Comparison of ENCODE assay signal across 7 mouse cellular contexts in the genomic region with DNA sequence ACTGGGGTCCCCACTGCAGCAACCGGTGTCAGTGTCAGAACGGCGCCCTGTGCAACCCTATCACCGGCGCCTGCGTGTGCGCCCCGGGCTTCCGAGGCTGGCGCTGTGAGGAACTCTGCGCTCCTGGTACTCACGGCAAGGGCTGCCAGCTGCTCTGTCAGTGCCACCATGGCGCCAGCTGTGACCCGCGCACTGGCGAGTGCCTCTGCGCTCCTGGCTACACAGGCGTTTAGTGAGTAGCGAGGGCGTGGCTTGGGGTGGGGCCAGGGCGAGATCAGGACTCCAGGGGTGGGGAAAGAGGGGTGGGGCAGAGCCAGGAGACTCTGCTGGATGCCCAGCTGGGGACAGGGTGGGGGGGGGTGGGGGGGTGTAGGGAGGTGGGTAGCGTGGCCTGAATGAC.
A peak's percentile ranks its signal among the peaks of the same experiment; 100 is the strongest.
DNase-seq lines count a peak whose midpoint lies in the region; ATAC-seq lines count a peak whose summit lies in the region.

No protein-coding gene starts in this region.

- no peak overlapping the region for H3K27ac ChIP-seq in forebrain, embryonic 13.5 days
- no peak overlapping the region for H3K27ac ChIP-seq in hindbrain, embryonic 11.5 days (ENCODE audit: low read depth, low read length)
- no peak overlapping the region for H3K27ac ChIP-seq in limb, embryonic 12.5 days
- H3K27ac ChIP-seq in midbrain, embryonic 13.5 days, result no peak overlapping the region

- H3K27me3 ChIP-seq in forebrain, embryonic 13.5 days, result peaks cover 47% of the 10 kb centered on the region
- peaks cover 2% of the 10 kb centered on the region; the same call in 1 of the 2 replicates for H3K27me3 ChIP-seq in hindbrain, embryonic 11.5 days (ENCODE audit: control insufficient read depth, insufficient read depth, low read length)
- peaks cover 42% of the 10 kb centered on the region for H3K27me3 ChIP-seq in limb, embryonic 12.5 days
- H3K27me3 ChIP-seq in midbrain, embryonic 13.5 days, result peaks cover 42% of the 10 kb centered on the region

- peak overlapping the region; percentile 50 for H3K4me2 ChIP-seq in forebrain, embryonic 13.5 days
- H3K4me2 ChIP-seq in hindbrain, embryonic 11.5 days (replicated peaks; ENCODE audit: low read depth, low read length), result peak overlapping the region; percentile 38
- H3K4me2 ChIP-seq in limb, embryonic 12.5 days, result peak overlapping the region; percentile 69
- H3K4me2 ChIP-seq in midbrain, embryonic 13.5 days (replicated peaks), result peak overlapping the region; percentile 43

- H3K36me3 ChIP-seq in forebrain, embryonic 13.5 days (ENCODE audit: poor library complexity, severe bottlenecking), result no peaks in the 10 kb centered on the region
- no peaks in the 10 kb centered on the region for H3K36me3 ChIP-seq in hindbrain, embryonic 11.5 days (ENCODE audit: control insufficient read depth, insufficient read depth, low read length)
- H3K36me3 ChIP-seq in limb, embryonic 12.5 days, result no peaks in the 10 kb centered on the region
- no peaks in the 10 kb centered on the region for H3K36me3 ChIP-seq in midbrain, embryonic 13.5 days

- 0 out of 2 replicates have a peak, but pooled peaks have one; percentile 27 for ATAC-seq in forebrain, embryonic 13.5 days
- ATAC-seq in hindbrain, embryonic 11.5 days (ENCODE audit: low FRiP score), result peak; percentile 40; the same call in 1 of the 2 replicates
- ATAC-seq in limb, embryonic 12.5 days (ENCODE audit: insufficient number of reproducible peaks, insufficient read depth, low FRiP score, low TSS enrichment, low read depth), result 0 out of 2 replicates have a peak, but pooled peaks have one; percentile 31
- peak; percentile 27; the same call in 1 of the 2 replicates for ATAC-seq in midbrain, embryonic 13.5 days

- peaks cover 30% of the 10 kb centered on the region for H3K4me1 ChIP-seq in forebrain, embryonic 13.5 days
- no peaks in the 10 kb centered on the region for H3K4me1 ChIP-seq in hindbrain, embryonic 11.5 days (replicated peaks; ENCODE audit: control insufficient read depth, insufficient read depth, low read length)
- H3K4me1 ChIP-seq in limb, embryonic 12.5 days (replicated peaks), result peaks cover 6% of the 10 kb centered on the region
- peaks cover 38% of the 10 kb centered on the region for H3K4me1 ChIP-seq in midbrain, embryonic 13.5 days (replicated peaks)

- no peaks in the 10 kb centered on the region for H3K9me3 ChIP-seq in forebrain, embryonic 13.5 days (replicated peaks)
- no peaks in the 10 kb centered on the region for H3K9me3 ChIP-seq in hindbrain, embryonic 11.5 days (ENCODE audit: control insufficient read depth, low read length)
- H3K9me3 ChIP-seq in limb, embryonic 12.5 days, result no peaks in the 10 kb centered on the region
- no peaks in the 10 kb centered on the region for H3K9me3 ChIP-seq in midbrain, embryonic 13.5 days

- 3% methylated on average over 21 of the region's 22 CpGs for WGBS in forebrain, embryonic 13.5 days
- 3% methylated on average over 21 of the region's 22 CpGs for WGBS in hindbrain, embryonic 11.5 days
- 1% methylated on average over 22 of the region's 22 CpGs for WGBS in limb, embryonic 12.5 days
- WGBS in midbrain, embryonic 13.5 days, result 5% methylated on average over 19 of the region's 22 CpGs

- H3K9ac ChIP-seq in forebrain, embryonic 13.5 days, result 0 out of 2 replicates have a peak overlapping the region, but pooled peaks have one; percentile 2
- no peak overlapping the region for H3K9ac ChIP-seq in hindbrain, embryonic 11.5 days (ENCODE audit: low read depth, low read length)
- no peak overlapping the region; the same call in 1 of the 2 replicates for H3K9ac ChIP-seq in limb, embryonic 12.5 days (replicated peaks)
- 0 out of 2 replicates have a peak overlapping the region, but pooled peaks have one; percentile 47 for H3K9ac ChIP-seq in midbrain, embryonic 13.5 days (replicated peaks)

- H3K4me3 ChIP-seq in forebrain, embryonic 13.5 days, result no peak overlapping the region; the same call in 1 of the 2 replicates
- H3K4me3 ChIP-seq in hindbrain, embryonic 11.5 days (ENCODE audit: low read depth, low read length), result no peak overlapping the region
- peak overlapping the region; percentile 34 for H3K4me3 ChIP-seq in limb, embryonic 12.5 days (replicated peaks)
- H3K4me3 ChIP-seq in midbrain, embryonic 13.5 days (replicated peaks), result no peak overlapping the region

- DNase-seq in ES-CJ7 (ENCODE audit: low read depth, low spot score), result peak; percentile 18
- DNase-seq in ZHBTc4 (ENCODE audit: low read depth, low spot score), result peak; percentile 54
- peak; percentile 36 for DNase-seq in hindbrain, embryonic 11.5 days (ENCODE audit: low spot score)
- DNase-seq in ovary, adult 18-20 months (ENCODE audit: low spot score), result no peak

Comparison
In these comparisons a context has a peak if more than half of its experiments do, and no peak if none do; other contexts are left out.
1. H3K9ac ChIP-seq: peak in forebrain, embryonic 13.5 days (single experiment) and midbrain, embryonic 13.5 days (single experiment); none in hindbrain, embryonic 11.5 days (single experiment) and limb, embryonic 12.5 days (single experiment).
2. Peak in every context shown above with its lines, with median percentiles within 50 percentile points of each other: ATAC-seq and H3K4me2 ChIP-seq.